Mouse (Mus musculus) limb, embryonic 14.5 days (tissue): ENCODE measurements around the gene Mbnl1. TPM values are rescaled to one million over a fixed set of nuclear protein-coding genes. Genes with fewer than 3 reads are reported as not detected.

Experiments used
- ATAC-seq: fragments of 200-750 bp; cut with Nextera tagmentation; 2 replicates; pipeline ENCODE4 v1.8.0; 2017; ENCODE audit warnings: low read depth, moderate number of reproducible peaks, moderate TSS enrichment; ENCODE audit not compliant: low FRiP score
- DNase-seq: peaks from one replicate; pipeline ENCODE4 v3.0.0-alpha.2; 2015; ENCODE audit warnings: low spot score
- H3K27ac ChIP-seq: fragments of 300-500 bp; sonication (generic); replicated peaks from 2 replicates; pipeline ENCODE4 v1.5.1; 2014; ENCODE audit warnings: low read depth, mild to moderate bottlenecking, low read length, moderate library complexity, mixed read lengths
- H3K27me3 ChIP-seq: fragments of 300-500 bp; sonication (generic); 2 replicates; pipeline ENCODE4 v1.6.1; 2014; ENCODE audit warnings: low read length, mixed read lengths; ENCODE audit not compliant: control insufficient read depth, insufficient read depth
- H3K36me3 ChIP-seq: fragments of 300-500 bp; sonication (generic); 2 replicates; pipeline ENCODE4 v1.6.1; 2014; ENCODE audit warnings: mild to moderate bottlenecking, low read length, moderate library complexity, mixed read lengths; ENCODE audit not compliant: control insufficient read depth, insufficient read depth
- H3K4me1 ChIP-seq: fragments of 300-500 bp; sonication (generic); 2 replicates; pipeline ENCODE4 v1.6.1; 2014; ENCODE audit warnings: antibody characterized with exemption, low read length, mixed read lengths; ENCODE audit not compliant: control insufficient read depth, insufficient read depth
- H3K4me2 ChIP-seq: fragments of 300-500 bp; sonication (generic); replicated peaks from 2 replicates; pipeline ENCODE4 v1.6.1; 2014; ENCODE audit warnings: low read depth, mild to moderate bottlenecking, low read length, moderate library complexity; ENCODE audit not compliant: severe bottlenecking
- H3K4me3 ChIP-seq: fragments of 300-500 bp; sonication (generic); replicated peaks from 2 replicates; pipeline ENCODE4 v1.5.1; 2014; ENCODE audit warnings: low read length
- H3K9ac ChIP-seq: fragments of 300-500 bp; sonication (generic); 2 replicates; pipeline ENCODE4 v1.6.1; 2014; ENCODE audit warnings: mild to moderate bottlenecking, low read depth, low read length, moderate library complexity; ENCODE audit not compliant: severe bottlenecking
- H3K9me3 ChIP-seq: fragments of 300-500 bp; sonication (generic); 2 replicates; pipeline ENCODE4 v1.6.1; 2016; ENCODE audit warnings: low read length; ENCODE audit not compliant: control insufficient read depth
- POLR2A ChIP-seq: fragments of 200-500 bp; IDR thresholded peaks from 2 replicates; pipeline ENCODE4 v1.8.0; 2012; ENCODE audit warnings: inconsistent platforms, mild to moderate bottlenecking, moderate library complexity, borderline replicate concordance; ENCODE audit not compliant: insufficient read depth, insufficient read length; ENCODE audit errors: extremely low read depth
- WGBS: fragments of 180-500 bp; shearing (Covaris S2); extraction: QIAGEN DNeasy Blood & Tissue Kit; methylation state at CpG from one replicate; pipeline ENCODE4 v1.1.7; 2014; 5-methylcytosine and 5-hydroxymethylcytosine counted together
- polyA plus RNA-seq, 2 experiments: library from polyadenylated mRNA; depleted of rRNA in 1 of 2; stranded (reverse) in 1 of 2; unstranded in 1 of 2; fragments of >200 nt; fragmentation: Nextera tagmentation in 1 of 2; extraction: Ambion mirVana in 1 of 2; gene quantifications; 2 replicates each; pipeline versions ENCODE4 v1.2.1 to v1.2.3; 2012 to 2014

The Mbnl1 gene
- polyA plus RNA-seq, 2 experiments, result 40.2 to 124 TPM

GRCm38 (mm10) chr3:60576366-60577046 lies 103.9 kb downstream of the Mbnl1 start:
- no peak for ATAC-seq
- 27% methylated on average over 9 of the region's 9 CpGs for WGBS

DNA sequence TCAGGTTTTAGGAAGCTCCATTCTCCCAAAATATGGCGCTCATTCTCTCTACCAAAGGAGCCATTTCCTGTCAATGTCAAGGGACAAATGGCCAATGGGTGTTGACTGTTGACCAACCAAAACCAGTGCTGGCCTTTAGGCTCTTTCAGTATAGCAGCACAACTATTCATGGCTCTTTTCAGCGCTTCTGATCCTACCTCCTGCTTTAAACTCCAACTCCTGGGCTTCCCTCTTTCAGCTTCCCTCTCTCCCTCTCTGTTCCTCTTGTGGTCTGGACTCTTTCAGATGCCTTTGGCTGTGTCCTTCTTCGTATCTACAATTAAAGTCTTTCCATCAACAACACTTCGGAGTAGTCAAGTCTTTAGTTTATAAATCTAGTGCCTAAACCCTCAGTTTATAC lies 107.2 kb downstream of the Mbnl1 start:
- Histone ChIP-seq H3K4me2 (no peak overlapping the region), H3K36me3 (no peaks in the 10 kb centered on the region), H3K9ac (no peak overlapping the region), H3K4me1 (peaks cover 35% of the 10 kb centered on the region), H3K27ac (no peak overlapping the region), H3K4me3 (no peak overlapping the region), H3K27me3 (no peaks in the 10 kb centered on the region), H3K9me3 (no peaks in the 10 kb centered on the region)
- no peak for TF ChIP-seq POLR2A
- DNase-seq (no peak), ATAC-seq (no peak)
- WGBS, result 83% methylated on average over 4 of the region's 4 CpGs

More at GRCm38 (mm10) chr3:60576366-60577046, 103.9 kb downstream of the Mbnl1 start:
- Histone ChIP-seq H3K36me3 (no peaks in the 10 kb centered on the region), H3K4me2 (0 out of 2 replicates have a peak overlapping the region, but pooled peaks have one; percentile 13), H3K27ac (0 out of 2 replicates have a peak overlapping the region, but pooled peaks have one; percentile 43), H3K27me3 (no peaks in the 10 kb centered on the region), H3K9me3 (no peaks in the 10 kb centered on the region), H3K4me3 (no peak overlapping the region), H3K9ac (no peak overlapping the region), H3K4me1 (peaks cover 27% of the 10 kb centered on the region)
- no peak for TF ChIP-seq POLR2A
- DNase-seq, result no peak

DNA sequence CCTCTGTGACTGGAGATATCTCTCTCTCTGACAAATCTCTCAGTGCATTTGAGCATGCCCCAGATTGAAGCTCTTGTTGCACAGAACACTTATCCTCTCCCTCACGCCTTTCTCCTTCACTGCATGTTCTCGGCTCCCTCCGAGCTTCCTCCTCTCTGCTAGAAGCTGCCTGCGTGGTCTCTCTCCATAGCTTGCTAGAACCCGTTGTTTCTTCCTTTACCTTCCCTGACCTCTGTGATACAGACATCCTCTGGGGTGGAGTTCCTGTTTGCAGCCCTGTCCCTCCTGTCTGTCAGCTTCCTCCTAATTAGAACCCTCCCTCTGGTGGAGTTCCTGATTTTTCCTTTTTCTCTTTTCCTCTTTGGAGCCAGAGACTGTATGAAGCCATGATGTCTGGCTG lies 108.1 kb downstream of the Mbnl1 start:
- DNase-seq, result no peak
- 58% methylated on average over 5 of the region's 5 CpGs for WGBS
- Histone ChIP-seq H3K9me3 (no peaks in the 10 kb centered on the region), H3K36me3 (no peaks in the 10 kb centered on the region), H3K9ac (no peak overlapping the region), H3K27me3 (no peaks in the 10 kb centered on the region), H3K4me2 (no peak overlapping the region), H3K4me1 (peaks cover 32% of the 10 kb centered on the region), H3K27ac (no peak overlapping the region), H3K4me3 (no peak overlapping the region)
- no peak for TF ChIP-seq POLR2A
- ATAC-seq, result no peak

DNA sequence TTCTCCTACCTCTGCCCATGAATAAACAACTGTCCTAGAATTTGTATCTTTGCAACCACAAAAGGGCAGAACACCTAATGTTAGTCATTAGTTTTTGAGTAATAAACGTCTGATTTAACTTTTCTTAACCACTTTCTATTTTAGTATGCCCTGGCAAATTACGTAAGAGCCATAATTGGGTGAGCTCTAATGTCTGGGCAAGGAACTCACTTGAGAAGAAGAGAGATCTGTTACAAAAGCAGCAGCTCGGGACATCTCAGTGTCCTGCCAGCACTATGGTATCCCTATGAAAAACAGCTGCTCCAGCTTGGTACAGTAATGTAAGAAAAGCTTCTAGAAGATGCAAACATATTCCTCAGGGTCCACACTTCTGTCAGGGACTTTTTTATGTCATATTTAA lies 109.5 kb downstream of the Mbnl1 start:
- H3K27ac ChIP-seq, result no peak overlapping the region
- H3K9me3 ChIP-seq, result no peaks in the 10 kb centered on the region
- H3K9ac ChIP-seq, result no peak overlapping the region
- TF ChIP-seq POLR2A, result no peak
- WGBS, result 20% methylated on average over 3 of the region's 3 CpGs
- no peaks in the 10 kb centered on the region for H3K27me3 ChIP-seq
- ATAC-seq (no peak), DNase-seq (no peak)
- H3K4me3 ChIP-seq, result no peak overlapping the region
- no peaks in the 10 kb centered on the region for H3K36me3 ChIP-seq
- H3K4me1 ChIP-seq, result peaks cover 20% of the 10 kb centered on the region
- no peak overlapping the region for H3K4me2 ChIP-seq

DNA sequence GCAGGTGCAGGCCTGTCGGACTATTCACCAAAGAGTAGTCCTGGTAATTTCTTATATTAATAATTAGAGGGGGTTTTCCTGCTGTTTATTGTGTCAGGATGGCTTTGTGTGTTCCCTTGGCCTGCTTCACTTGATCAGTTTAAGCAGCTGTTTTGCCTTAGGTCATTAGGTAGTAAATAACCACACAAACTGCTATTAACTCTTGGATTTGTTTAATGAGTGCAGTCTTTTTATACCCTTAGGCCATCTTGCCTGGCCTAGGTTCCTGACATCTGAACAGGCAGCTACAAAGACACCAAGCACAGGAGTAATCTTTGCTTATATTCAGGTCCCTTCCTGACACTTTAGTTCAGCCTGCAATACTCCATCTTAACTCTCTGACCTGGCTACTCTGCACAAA lies 110.0 kb downstream of the Mbnl1 start:
- Histone ChIP-seq H3K36me3 (no peaks in the 10 kb centered on the region), H3K4me3 (no peak overlapping the region), H3K4me2 (no peak overlapping the region), H3K27me3 (no peaks in the 10 kb centered on the region), H3K4me1 (peaks cover 22% of the 10 kb centered on the region), H3K9me3 (no peaks in the 10 kb centered on the region), H3K9ac (no peak overlapping the region), H3K27ac (no peak overlapping the region)
- no peak for ATAC-seq
- WGBS, result 52% methylated on average over 1 of the region's 1 CpGs
- no peak for TF ChIP-seq POLR2A
- no peak for DNase-seq
